Mouse (Mus musculus) lung, adult 2 months (tissue): ENCODE data around the gene Angpt4.

ENCODE experiments used
- CTCF ChIP-seq: fragments of 200-500 bp; IDR thresholded peaks from 2 replicates; pipeline ENCODE4 v1.5.1; 2011; ENCODE audit warnings: mild to moderate bottlenecking, low read length, control low read depth; ENCODE audit not compliant: insufficient read depth
- POLR2A ChIP-seq: fragments of 200-500 bp; IDR thresholded peaks from 2 replicates; pipeline ENCODE4 v1.6.1; 2011; ENCODE audit warnings: low read depth, mild to moderate bottlenecking, control low read depth, low read length, borderline replicate concordance; ENCODE audit errors: extremely low read depth

- TF ChIP-seq CTCF = no peak
- TF ChIP-seq POLR2A = no peak
These were observed 38.2 kb downstream of the Angpt4 start for GRCm38 (mm10) chr2:151949082-151949774.
